Mouse (Mus musculus): ENCODE measurements at regions not wholly inside any gene's neighbourhood (a gene's known extent, or its start where the extent isn't known, plus 50 kb on each side); places are given as distances from the start of the nearest gene placed in this dataset.
A peak's percentile ranks its signal among the peaks of the same experiment; 100 is the strongest.

- DNase-seq (ENCODE audit: low read depth in 2 of 2, low spot score in 2 of 2): no peak
Observed at GRCm38 (mm10) chr8:34495974-34496373, 384.4 kb upstream of the Gm10131 start.

DNA sequence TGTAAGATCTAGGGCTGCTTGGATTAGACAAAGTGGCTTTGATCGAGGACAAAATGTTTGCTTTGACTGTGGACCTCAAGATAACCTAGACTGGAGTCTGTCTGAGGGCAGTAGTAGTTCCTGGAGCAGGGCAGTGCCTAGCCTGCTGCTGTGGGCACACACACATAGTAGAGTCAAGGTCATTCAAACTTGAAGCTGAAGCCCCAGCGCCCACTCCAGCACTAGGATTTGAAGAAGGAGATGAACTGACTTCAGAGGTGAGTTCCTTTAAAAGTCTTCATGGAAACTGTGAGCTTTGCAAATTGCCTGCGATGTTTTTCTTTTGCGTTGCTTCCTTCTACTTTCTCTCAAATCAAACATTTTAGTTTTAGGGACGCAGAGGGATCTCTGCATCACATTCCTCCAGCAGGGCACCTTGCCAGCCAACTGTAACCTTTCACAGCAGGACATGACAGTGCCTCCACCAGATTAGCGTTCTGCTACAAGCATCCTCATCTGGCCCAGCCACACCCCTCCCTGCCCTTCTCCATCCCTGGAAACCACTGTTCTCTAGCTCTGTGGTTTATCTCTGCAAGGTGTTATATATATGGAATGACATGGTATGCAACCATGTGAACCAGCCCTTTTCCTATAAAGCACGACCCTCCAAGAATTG is 377.3 kb upstream of the Gm10131 start:
- DNase-seq (ENCODE audit: low read depth in 2 of 2, low spot score in 2 of 2): no peak

DNA sequence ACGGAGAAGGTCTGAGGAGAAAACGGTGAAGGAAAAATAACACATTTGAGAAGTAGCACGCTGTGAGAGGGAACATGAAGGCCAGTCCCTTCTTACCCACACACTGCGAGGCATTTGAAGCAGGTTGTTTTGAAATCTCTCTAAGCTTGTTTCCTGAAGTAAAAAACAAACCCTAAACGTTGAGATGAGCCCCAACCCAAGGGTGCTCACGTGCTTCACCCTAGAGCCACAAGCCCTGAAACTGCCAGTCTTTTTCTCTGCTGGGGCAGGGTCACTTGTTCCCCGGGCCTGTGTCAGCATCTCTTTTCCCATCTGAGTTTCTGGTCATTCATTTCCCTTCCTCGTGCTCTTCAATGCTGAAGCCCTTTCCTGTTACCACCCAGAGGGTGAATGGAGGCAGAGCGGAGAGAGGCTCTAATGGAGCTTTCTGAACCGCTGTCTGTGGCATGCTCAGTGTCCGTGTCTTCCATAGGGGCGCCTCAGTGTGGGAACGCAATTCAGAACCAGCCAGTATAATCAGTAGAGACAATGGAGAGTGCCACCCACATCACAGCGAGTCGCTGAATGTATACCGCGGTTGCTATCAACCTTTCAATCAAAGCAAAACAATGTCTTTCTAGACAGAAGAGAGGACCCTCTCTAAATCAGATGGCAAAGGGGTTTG is 375.0 kb upstream of the Gm10131 start:
- peak; percentile 2 to 6 for DNase-seq (ENCODE audit: low read depth in 2 of 2, low spot score in 2 of 2)

DNA sequence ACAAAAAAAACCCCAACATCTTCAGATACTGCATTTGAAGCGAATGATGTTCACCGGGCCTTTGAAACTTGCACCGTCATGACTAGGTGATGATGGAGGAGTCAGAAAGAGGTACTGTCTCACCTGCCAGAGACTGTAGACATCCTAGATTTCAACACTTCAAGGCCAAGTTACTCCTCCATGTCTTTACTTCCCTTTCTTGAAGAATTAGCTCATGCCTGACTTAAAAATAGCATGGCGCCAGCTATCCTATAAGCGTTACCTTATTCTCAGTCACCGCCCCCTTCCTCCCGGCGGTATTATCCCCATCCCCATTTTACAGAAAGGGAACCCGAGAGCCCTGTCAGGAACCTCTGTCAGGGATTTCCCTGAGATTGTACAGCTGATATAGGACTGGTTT is 374.4 kb upstream of the Gm10131 start:
- DNase-seq (ENCODE audit: low read depth in 2 of 2, low spot score in 2 of 2): no peak

DNA sequence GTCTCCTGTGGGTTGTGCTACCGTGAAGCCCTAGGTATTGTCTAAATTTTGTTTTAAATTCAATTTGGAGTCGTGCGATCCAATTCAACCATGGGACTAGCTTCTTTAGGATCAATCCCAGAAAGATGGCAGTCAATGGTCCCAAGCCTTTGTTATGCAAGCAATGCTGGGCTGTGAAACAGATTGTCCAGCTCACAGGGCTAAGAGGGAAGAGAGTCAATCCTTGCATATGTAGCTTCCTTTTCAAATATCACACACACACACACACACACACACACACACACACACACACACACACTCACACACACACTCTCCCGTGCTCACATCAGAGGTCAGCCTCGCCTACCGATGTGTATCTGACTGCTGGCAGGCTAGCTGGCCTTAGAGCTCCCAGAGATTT is 373.8 kb upstream of the Gm10131 start:
- no peak for DNase-seq (ENCODE audit: low read depth in 2 of 2, low spot score in 2 of 2)

DNA sequence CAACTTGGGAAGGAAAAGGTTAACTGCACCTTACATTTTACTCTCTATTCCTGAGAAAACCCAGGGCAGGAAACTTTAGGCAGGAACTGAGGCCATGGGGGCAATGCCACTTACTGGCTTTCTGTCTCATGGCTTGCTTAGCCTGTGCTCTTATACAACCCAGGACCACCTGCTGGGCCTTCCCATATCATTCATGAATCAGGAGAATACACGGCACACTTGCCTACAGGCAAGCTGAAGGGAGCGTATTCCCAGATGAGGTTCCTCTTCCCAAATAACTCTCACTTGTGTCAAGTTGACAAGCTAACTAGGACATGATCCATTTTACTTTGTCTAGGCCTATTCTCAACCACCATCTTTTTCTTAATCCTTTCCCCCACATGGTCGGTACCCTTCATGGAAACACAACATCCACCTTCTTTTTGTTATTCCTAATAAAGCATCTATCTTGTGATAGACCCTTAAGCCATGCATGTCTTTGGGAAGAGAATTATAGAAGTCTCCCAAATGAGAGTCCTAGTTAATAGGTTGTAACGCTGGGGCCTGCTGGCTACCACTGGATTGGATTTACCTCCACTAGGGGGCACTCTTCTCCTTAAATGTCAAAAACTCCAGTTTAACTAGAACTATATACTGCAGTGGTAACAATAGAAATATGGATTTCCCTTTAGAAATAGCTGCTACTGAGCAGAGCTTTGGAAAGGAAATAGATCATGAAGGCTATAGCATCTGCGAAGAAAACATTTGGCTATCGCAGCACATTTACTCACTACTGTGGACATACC is 373.2 kb upstream of the Gm10131 start:
- peak; percentile 53 to 67 for DNase-seq (ENCODE audit: low read depth in 2 of 2, low spot score in 2 of 2)

DNA sequence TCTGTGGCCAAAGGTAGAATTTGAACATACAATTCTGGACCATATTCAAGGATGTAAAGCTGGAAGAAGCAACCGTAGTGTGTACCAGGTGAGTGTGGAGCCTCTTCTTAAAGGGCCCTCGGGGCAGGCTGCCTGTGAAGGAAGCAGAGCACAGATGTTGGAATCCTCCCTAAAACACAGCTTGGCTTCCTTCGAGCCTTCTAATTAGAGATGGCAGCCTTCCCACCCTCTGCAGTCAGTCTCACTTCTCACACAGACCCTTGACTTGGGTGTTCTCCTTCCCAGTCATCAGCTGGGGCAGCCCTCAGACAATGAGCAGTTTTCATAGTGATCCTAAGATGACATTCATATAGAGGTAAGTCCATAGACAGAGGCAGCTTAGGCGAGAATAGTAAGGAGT is 371.7 kb upstream of the Gm10131 start:
- no peak for DNase-seq (ENCODE audit: low read depth in 2 of 2, low spot score in 2 of 2)

DNA sequence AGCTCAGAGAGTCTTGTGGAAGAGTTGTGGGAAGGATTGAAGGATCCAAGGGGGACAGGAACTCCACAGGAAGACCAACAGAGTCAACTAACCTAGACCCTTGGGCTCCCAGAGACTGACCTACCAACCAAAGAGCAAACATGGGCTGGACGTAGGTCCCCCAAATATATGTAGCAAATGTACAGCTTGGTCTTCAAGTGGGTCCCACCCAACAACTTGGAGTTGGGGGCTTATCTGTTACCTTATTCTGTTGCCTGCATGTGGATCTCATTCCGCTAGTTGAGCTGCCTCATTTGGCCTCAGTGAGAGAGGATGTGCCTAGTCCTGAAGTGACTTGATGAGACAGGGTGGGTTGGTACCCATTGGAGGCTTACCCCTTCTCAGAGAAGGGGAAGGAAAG is 371.1 kb upstream of the Gm10131 start:
- no peak for DNase-seq (ENCODE audit: low read depth in 2 of 2, low spot score in 2 of 2)

DNA sequence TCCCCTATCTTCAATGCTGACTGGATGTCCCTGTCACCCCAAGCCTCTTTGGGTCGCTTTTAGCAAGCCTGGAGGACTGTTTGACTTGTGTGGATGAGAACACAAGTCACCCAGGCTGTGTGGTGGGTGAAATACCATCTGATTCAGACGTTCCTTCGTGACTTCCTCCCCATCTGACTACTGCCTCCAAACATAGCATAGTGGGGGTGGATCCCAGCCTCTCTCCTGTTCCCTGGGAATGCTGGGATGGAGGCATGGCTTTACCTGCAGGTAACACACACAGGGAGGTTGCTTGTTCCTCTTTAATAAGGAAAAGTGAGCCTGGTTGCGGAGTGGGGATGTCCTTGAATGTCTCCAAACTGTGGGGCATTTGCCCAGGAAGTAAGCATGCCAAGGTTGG is 369.0 kb upstream of the Gm10131 start:
- no peak for DNase-seq (ENCODE audit: low read depth in 2 of 2, low spot score in 2 of 2)

- DNase-seq (ENCODE audit: low read depth in 2 of 2, low spot score in 2 of 2): no peak
Observed at GRCm38 (mm10) chr8:34478891-34479290, 367.4 kb upstream of the Gm10131 start.

DNA sequence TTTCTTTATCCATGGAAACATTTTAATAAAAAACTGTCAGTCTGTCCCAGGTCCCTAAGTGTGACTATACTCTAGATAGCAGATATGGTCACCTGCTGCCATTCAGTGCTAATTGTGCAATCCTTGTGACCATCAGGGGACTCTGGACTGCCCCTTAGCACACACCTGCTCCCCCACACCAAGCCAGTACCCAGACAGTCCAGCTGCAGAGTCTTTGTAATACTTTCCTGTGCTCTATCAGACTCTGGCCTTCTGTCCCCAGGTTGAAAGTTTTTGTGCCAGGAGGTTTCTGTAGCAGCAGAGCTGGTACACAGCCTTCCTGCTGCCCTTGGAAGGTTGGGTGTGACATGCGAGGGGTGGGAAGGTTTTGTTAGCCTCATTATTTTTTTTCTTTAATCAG is 366.9 kb upstream of the Gm10131 start:
- DNase-seq (ENCODE audit: low read depth in 2 of 2, low spot score in 2 of 2): no peak

- DNase-seq (ENCODE audit: low read depth in 2 of 2, low spot score in 2 of 2): no peak
Observed at GRCm38 (mm10) chr8:34476146-34476820, 364.7 kb upstream of the Gm10131 start.

GRCm38 (mm10) chr8:34474593-34474992 is 363.1 kb upstream of the Gm10131 start:
- no peak for DNase-seq (ENCODE audit: low read depth in 2 of 2, low spot score in 2 of 2)

DNA sequence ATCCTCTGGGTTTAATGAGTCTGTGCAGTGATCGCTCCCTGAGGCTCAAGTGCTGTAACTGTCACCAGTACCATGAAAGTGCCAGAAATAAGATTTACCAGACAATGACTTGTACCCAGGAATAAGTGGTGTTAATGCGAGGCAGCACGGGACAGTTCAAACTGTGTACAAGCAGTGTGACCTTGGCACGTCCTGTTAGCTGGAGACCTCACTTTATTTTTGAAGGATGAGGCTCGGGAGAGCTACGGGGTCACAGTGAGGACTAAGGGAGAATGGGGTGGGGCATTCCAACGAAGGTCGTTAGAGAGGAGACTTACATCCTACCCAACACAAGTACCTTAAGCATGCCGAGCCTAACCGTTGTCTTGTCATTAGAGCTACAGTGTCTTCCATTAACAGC is 362.2 kb upstream of the Gm10131 start:
- no peak for DNase-seq (ENCODE audit: low read depth in 2 of 2, low spot score in 2 of 2)

DNA sequence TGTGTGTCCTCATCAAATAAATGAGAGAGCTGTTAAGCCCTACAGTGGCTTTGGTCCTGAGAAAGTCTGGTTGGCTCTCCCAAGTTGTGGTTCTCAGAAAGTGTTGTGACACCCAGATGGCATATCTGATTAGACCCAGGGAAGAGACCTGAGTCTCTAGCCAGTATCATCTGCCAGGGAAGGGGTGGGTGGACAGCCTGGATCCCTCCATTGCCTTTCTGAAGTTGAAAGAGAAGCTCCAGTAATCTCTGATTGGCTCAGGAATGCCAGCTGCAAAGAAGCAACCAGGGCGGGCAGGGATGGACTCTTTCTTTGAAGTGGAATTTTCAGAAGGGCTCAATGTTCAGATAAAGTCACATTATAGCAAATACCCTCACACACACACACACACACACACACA is 361.8 kb upstream of the Gm10131 start:
- no peak for DNase-seq (ENCODE audit: low read depth in 2 of 2, low spot score in 2 of 2)

DNA sequence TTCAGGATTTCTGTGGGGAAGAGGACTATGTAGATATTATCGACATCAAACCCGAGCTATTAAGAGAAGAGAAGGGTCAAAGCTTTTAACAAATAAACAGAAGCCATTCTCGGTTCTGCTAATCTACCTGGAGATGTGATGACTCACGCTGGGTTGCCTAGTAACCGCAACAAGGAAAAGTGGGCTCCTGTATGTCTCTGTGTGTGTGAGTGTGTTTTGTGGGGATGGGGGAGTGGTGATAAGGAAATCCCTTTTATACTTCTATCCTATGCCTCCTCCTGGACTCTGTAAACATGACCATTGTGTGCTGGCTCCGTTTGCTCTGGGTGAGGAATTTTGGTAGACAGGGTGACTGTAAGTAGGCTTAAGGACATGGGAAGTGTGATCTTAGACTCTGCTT is 361.3 kb upstream of the Gm10131 start:
- DNase-seq (ENCODE audit: low read depth in 2 of 2, low spot score in 2 of 2): no peak

DNA sequence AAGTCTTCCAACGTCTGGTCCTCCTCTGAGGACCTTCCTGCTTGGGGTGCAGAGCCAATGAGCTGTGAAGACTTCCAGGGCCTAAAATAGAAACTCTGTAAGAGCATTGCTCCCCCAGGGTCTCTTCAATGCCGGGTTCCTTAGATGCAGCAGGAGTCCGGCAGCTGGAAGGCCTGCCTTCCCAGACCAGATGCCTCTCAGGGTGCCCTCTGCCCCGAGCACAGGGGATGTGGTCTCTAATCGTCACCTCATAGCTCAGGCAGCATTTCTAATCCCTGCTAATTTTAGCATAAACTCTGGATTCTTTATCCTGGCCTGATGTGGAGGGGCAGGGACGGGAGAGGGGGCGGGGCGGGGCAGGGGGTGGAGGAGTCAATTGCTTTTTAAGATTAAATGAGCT is 360.9 kb upstream of the Gm10131 start:
- no peak for DNase-seq (ENCODE audit: low read depth in 2 of 2, low spot score in 2 of 2)

GRCm38 (mm10) chr8:34469091-34469490 is 357.6 kb upstream of the Gm10131 start:
- no peak for DNase-seq (ENCODE audit: low read depth in 2 of 2, low spot score in 2 of 2)

DNA sequence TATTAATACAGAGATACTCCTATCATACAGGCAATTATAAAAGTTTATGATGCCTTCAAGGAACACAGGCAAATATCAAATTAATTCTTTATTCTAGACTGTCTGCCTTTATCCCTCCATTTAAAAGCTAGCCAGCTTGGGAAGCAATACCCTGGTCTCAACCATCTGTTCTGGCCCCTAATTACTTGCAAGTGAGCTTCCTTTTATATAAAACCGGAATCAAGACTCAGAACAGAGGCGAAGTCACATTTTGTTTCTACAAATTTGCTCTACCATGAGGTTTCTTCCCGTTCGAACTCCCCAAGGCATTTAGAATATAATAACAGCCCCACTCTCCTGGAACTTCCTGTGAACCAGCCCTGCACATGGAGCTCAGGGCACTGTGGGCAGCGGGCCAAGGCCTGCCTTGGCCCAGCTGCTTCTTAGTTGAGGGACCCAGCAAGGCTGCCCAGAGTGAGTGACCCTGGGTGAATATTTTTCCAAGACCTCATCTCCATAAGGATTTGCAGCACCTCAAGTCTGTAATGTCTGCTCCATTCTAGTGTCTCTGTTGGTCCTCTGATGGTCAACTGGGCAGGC is 355.3 kb upstream of the Gm10131 start:
- DNase-seq (ENCODE audit: low read depth in 2 of 2, low spot score in 2 of 2): no peak

DNA sequence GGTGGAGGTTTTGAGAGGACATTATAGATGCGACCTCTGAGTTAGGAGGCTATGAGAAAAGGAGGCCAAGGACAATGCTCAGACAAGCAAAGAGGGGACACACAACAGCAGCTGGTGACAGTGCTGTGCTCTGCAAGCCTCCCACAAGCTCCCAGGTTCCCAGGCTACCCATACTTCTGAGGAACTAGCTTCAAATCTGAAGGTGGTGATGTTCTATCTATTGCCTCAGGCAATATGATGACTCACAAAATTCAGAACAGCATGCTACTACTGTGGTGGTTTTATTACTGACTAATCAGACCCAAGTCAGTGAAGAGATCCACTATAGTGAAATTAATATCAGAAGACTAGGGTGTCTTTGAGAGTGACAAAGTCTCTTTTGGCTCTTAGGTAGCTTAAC is 353.9 kb upstream of the Gm10131 start:
- DNase-seq (ENCODE audit: low read depth in 2 of 2, low spot score in 2 of 2): no peak

DNA sequence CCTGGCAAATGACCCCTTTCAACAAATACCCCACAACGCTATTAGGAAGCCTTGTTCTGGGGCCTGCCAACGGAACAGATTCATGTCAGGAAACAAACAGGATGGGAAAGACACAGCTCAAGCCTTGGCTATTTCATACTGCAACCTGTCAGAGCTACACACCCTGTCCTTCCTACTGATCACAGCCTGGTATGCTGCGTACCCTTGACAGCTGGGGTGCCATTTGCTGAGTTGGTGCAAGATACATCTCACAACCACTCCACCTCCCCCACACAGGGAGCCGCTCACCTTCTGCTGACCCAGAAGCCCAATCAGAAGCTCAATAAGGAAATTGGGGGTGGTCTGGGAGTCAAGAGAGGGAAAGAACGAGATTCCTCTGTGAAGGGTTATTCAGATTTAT is 350.7 kb upstream of the Gm10131 start:
- no peak for DNase-seq (ENCODE audit: low read depth in 2 of 2, low spot score in 2 of 2)

All from CD8-positive naive resting alpha-beta T cell, adult 2 months (primary cell).